Mouse (Mus musculus): Measurements from ENCODE around the gene Folr2. TPM values are rescaled to one million over a fixed set of nuclear protein-coding genes. Genes with fewer than 3 reads are reported as not detected.

The Folr2 gene
- total RNA-seq (2021): 1 to 10 TPM; 6.4 to 9.1 TPM
- long read RNA-seq, experiment 1, partial matches to known transcripts: 0 of 4 reads
- long read RNA-seq, experiment 1, other reads (novel, unspliced or antisense): 1 of 4 reads
- long read RNA-seq, experiment 2, partial matches to known transcripts: 1 of 6 reads
- long read RNA-seq, experiment 2, other reads (novel, unspliced or antisense): 1 of 6 reads

DNA sequence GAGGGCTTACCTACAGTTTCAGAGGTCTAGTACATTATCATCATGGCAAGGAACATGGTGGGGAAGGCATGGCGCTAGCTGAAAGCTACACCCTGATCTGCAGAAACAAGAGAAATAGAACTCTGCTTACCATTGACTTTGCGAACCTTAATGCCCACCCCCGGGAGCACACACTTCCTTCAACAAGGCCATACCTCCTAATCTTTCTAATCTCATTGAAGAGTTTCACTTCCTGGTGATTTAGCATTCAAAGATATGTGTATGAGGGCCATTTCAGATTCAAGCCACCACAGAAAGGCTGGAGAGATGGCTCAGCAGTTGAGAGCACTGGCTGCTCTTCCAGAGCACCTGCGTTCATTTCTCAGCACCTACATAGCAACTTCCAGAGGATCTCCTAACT lies at the start of gene Folr2:
TSS of gene Folr2 (minus strand) at position 101 of the 400 bp plus-strand sequence.
- no peak for DNase-seq (ENCODE audit: low spot score in 2 of 2)

DNA sequence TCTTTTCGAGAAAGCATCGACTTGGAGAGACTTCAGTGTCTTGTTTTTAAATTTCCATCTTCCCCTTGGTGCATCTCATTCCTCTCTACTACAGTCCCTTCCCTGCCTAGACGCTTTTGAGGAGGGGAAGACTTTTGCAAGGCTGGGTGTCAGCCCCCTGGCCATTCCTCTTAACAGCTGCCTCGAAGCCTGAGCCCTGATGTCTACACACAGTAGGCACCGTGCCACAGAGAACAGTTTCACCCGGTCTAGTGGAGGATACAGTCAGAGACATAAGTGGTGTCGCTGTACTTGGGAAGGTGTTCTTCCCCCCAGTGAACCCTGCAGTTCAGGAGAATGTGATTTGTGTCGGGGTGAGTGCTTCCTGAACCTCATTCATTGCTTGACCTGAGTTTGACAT lies 49.7 kb upstream of the Folr2 start:
- DNase-seq (ENCODE audit: low spot score in 2 of 2): no peak

- no peak for DNase-seq (ENCODE audit: low spot score in 2 of 2)
These were observed 49.3 kb upstream of the Folr2 start, which contains the start of gene Tomt for GRCm38 (mm10) chr7:101906287-101906681. Gene Tomt (minus strand): TSS chr7:101906359.

- DNase-seq (ENCODE audit: low spot score in 2 of 2): peak; percentile 97 to 100
These were observed 48.7 kb upstream of the Folr2 start, which contains the start of gene Lamtor1 for GRCm38 (mm10) chr7:101905561-101906286. Gene Lamtor1 (plus strand): TSS chr7:101905904.

DNA sequence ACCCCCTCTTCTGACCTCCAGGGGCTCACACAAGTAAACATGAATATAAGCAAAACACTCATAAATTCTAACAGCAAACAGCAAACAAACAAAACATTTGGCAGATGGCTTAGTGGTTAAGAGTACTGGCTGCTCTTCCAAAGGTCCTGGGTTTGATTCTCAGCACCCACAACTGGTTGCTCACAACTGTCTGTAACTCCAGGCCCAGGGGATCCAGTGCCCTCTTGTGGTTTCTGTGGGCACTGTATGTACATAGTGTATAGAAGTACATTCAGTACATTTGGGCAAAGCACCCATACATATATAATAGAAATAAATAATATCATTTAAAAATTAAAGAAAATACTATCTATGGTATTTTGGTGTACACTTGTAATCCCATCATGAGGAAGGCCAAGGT lies 45.9 kb upstream of the Folr2 start:
- DNase-seq (ENCODE audit: low spot score in 2 of 2): no peak

DNA sequence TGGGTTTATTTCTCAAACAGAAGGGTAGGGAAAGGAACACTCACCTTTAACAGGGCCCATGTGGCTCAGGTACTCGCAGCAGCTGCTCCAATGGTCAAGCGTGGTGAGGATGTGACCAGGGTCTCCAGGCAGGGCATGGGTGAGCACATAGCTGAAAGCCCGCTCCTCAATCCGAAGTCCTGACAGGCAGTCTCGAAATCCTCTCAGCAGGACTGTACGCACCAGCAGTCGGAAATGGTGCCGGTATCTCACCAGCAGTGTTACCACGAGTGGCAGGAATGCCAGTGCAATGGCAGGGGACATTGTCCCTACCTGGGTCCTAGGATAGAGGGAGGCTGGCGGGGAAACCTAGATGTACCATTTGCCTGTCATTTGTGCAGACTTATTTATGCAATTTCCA lies 45.0 kb upstream of the Folr2 start:
- DNase-seq (ENCODE audit: low spot score in 2 of 2): no peak

DNA sequence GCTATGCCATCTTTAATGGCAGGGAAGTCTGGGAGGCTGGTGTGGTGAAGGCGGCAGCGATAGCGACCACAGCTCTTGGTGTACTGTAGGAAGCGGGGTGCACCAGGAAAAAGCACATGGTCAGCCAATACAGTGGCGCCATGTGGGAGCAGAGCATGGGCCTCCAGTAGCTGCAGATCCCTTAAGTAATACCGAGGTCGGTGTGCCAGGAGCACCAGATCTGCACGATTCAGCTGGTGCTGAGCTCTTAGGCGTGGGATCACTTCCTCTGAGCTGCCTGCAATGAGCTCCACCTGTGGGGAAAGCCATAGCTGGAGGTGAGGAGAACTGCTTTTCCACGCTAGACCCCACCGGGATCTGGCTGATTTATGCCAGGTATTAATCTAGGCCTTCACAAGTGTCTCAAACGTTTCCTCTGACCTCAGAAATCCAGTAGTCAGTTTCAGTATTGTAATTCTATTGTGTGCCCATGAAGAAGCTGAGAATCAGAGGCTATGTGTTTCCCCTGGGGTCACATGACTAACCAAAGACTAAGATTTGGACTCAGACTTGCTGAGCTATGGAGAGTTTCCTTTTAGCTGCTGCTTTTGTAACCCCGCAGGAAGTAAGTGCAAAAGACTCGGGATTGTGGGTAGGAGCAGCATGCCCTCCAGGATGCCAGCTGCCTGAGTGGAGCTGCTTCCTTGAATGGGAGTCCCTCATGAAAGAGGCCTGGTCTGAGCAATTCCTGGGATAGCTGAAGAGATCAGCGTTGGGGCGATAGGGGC lies 43.5 kb upstream of the Folr2 start:
- no peak for DNase-seq (ENCODE audit: low spot score in 2 of 2)

GRCm38 (mm10) chr7:101896104-101897066 lies 39.4 kb upstream of the Folr2 start:
- DNase-seq (ENCODE audit: low spot score in 2 of 2): peak; percentile 85 to 96

GRCm38 (mm10) chr7:101895695-101896094 lies 38.7 kb upstream of the Folr2 start:
- DNase-seq (ENCODE audit: low spot score in 2 of 2): no peak

DNA sequence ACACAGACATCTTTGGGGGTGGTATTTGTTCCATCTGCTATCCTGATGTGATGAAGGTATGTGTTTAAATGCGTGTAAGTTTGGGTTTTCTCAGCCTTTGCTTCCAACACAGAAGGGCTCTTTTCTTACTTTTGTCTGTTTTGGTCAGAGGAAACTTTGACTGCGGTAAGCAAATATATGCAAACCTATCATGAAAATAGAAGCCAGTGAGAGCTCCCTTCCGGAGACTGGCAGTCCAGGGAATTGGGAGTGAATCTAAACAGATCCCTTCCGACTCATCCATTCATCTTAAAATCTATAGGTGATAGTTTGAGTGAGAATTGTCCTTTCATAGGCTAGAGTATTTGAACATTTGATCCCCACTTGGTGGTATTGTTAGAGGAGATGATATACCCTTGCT lies 31.5 kb upstream of the Folr2 start:
- DNase-seq (ENCODE audit: low spot score in 2 of 2): no peak

- DNase-seq (ENCODE audit: low spot score in 2 of 2): no peak
These were observed 29.3 kb upstream of the Folr2 start for GRCm38 (mm10) chr7:101886274-101886673.

DNA sequence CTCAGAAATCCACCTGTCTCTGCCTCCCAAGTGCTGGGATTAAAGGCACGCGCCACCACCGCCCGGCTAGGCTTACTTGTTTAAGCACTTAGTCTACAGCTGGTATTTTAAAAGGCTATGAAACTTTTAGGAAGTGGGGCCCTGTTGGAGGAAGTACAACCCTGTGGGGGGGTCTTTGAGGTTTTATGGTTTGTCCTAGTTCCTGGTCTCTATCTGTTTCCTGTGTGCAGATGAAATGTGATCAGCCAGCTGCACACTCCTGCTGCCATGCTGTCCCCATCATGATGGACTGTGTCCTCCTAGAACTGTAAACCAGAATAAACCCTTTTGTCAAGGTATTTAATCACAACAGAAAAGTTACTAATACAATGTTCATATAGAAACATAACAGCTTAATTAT lies 27.2 kb upstream of the Folr2 start:
- DNase-seq (ENCODE audit: low spot score in 2 of 2): no peak

DNA sequence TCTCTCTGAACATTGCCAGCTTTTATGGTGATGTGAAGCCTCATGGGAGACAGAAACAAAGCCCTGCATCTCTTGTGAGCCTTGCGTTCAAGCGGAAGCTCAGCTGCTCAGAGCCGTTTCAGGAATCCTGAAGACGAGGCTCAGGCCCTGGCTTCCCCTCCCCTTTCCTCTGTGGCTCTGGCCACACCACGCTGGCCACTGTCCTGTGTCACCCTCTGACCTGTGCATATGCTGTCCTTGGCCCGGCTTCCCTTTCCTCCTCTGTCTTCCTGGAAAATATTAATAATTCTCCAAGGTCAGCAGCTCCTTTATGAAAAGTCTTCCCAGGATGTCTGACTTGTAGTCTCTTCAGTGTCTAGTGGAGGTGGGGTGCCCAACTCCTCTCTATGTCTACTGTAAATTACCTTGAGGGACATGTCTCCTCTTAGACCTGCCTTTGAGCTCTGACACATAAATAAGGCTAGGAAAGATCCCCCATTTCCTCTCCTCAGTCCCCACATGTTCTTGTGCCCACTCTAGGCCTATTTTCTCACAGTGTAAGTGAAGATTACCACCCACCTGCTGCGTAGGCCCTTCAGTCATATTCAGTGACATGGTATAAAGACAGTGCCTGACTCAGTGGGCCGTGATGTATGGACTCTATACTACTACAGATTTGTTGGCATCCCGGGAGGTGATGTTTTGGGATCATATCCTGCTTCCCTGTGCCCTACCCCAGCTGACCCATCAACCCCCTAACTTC lies 25.6 kb upstream of the Folr2 start:
- no peak for DNase-seq (ENCODE audit: low spot score in 2 of 2)

DNA sequence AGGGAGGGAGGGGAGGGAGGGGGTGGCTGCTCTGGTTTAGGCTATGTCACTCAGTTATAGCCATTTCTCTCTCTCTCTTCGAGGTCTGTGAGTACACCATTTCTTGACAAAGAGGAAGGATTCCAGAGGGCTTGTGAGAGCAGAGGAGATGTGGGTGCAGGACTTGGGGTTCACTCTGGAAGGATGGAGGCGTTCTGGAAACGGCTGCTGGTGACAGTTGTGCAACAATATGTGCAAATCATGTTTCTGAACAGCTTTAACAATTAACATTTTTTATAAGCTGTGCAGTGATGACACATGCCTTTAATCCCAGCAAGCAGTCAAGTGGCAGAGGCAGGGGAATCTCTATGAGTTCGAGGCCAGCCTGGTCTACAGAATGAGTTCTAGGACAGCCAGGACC lies 23.9 kb upstream of the Folr2 start:
- no peak for DNase-seq (ENCODE audit: low spot score in 2 of 2)

- no peak for DNase-seq (ENCODE audit: low spot score in 2 of 2)
These were observed 19.0 kb upstream of the Folr2 start for GRCm38 (mm10) chr7:101875978-101876377.

DNA sequence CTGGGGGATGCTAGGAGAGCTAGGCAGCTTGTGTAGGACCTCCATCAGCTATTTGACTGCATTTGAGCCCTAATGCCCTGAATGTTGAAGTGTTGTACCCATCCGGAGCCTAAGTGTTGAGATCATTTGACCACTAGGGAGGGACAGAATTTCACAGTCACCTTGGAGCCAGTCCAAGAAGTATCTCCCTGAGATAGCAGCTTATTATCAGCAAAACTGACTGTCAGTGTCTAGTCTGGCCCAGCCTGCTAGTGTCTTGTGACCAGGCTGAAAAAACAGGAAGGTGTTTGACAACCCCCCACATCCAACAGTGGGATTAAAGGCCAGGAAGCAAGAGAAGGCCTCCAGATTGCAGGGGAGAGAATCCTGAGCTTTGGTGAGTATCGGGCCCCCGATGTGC lies 14.3 kb upstream of the Folr2 start:
- no peak for DNase-seq (ENCODE audit: low spot score in 2 of 2)

DNA sequence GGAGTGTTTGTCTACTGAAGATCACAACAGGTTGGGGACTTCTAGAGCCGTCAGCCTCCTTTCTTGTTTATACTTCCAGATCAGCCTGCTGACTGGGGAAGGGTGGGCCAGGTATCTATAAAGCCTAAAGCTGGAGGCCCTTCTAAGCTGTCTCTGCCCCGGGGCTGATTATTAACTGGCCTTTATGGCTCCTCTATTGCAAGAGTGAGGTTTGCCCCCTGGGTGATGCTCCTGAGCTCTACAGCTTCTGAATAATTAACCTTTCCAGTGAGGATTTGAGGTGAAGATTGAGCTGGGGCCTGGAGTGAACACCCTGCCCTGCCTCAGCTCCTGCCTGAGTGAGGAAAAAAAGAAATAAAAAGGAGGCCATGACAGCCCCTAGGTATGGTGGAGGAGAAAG lies 13.6 kb upstream of the Folr2 start, which contains the start of gene Folr1:
TSS of gene Folr1 (minus strand) at position 160 of the 400 bp plus-strand sequence.
- no peak for DNase-seq (ENCODE audit: low spot score in 2 of 2)

DNA sequence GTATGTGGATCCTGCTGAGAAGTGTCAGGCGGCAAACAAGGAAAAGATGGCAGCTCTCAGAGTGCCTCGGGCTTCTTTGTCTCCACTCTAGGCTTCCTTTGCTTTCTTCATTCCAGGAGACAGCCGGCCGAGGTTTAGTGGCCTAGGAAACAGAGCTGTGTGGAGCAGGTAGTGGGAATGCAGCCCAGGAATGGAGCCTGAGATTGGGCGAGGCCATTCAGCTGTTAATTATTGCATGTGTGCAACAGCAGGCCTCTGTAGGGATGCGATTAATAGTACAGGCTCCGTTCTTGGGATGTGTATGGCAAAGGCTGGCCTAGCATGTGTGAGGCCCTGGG lies 12.1 kb upstream of the Folr2 start:
- no peak for DNase-seq (ENCODE audit: low spot score in 2 of 2)

DNA sequence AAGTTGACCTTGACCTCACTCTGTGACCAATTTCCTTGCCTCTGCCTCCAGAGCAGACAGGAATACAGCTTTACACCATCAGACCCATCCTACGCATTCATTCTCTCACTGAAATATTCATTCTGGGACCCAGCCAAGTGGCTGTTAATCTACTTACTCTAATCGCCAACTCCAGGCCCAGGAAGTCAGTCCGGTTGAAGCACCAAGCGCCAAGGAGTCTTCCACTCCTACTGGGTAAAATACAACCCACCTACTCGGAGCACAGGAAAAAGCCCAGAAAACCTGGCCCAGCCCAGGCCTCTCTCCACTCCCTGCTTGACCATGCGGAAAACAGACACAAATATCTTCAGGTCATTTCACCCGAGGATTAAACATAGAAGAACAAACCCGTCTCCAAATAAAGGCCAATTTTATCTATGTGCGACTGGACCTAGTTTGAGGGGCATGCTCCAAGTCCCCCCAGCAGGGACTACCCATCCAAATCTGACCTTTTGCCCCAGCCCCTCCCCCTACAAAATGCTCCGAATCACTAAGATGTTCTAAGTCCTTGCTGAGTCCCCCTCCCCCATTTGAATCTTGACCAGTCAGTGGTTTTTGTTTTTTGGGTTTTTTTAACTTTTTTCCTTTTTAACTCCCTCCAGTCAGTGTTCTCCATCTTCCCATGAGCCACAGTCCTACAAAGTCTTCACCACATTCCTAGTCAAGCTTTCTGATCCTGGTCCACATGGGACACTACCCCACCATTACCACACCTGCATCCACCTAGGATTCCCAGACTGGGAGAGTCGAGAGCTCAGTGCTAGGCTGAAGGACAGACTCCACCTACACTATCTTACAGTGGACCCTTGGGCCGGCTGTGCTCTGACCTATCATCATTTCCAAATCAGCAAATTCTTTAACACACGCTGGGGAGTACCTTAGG lies 11.5 kb upstream of the Folr2 start:
- no peak for DNase-seq (ENCODE audit: low spot score in 2 of 2)
